Mouse (Mus musculus) kidney, embryonic 15.5 days (tissue): Measurements from ENCODE around the gene Ptgds. TPM values are rescaled to one million over a fixed set of nuclear protein-coding genes. Genes with fewer than 3 reads are reported as not detected.

Experiments used
- ATAC-seq: fragments of 200-750 bp; cut with Nextera tagmentation; replicated peaks from 2 replicates; pipeline ENCODE4 v1.8.0; 2017; ENCODE audit warnings: moderate TSS enrichment; ENCODE audit not compliant: low FRiP score
- H3K27ac ChIP-seq: fragments of 300-500 bp; sonication (generic); 2 replicates; pipeline ENCODE4 v1.5.1; 2015; ENCODE audit warnings: mild to moderate bottlenecking, inconsistent platforms
- H3K27me3 ChIP-seq: fragments of 300-500 bp; sonication (generic); 2 replicates; pipeline ENCODE4 v1.6.1; 2015; ENCODE audit warnings: inconsistent platforms
- H3K36me3 ChIP-seq: fragments of 300-500 bp; sonication (generic); 2 replicates; pipeline ENCODE4 v1.6.1; 2015; ENCODE audit warnings: inconsistent platforms
- H3K4me1 ChIP-seq: fragments of 300-500 bp; sonication (generic); 2 replicates; pipeline ENCODE4 v1.6.1; 2015; ENCODE audit warnings: inconsistent platforms
- H3K4me2 ChIP-seq: fragments of 300-500 bp; sonication (generic); 2 replicates; pipeline ENCODE4 v1.6.1; 2015; ENCODE audit warnings: moderate library complexity, mild to moderate bottlenecking, inconsistent platforms
- H3K4me3 ChIP-seq: fragments of 300-500 bp; sonication (generic); replicated peaks from 2 replicates; pipeline ENCODE4 v1.5.1; 2015; ENCODE audit warnings: mild to moderate bottlenecking, inconsistent platforms
- H3K9ac ChIP-seq: fragments of 300-500 bp; sonication (generic); 2 replicates; pipeline ENCODE4 v1.6.1; 2015; ENCODE audit warnings: mild to moderate bottlenecking, inconsistent platforms
- H3K9me3 ChIP-seq: fragments of 300-500 bp; sonication (generic); replicated peaks from 2 replicates; pipeline ENCODE4 v1.6.1; 2016; ENCODE audit warnings: inconsistent platforms
- WGBS: fragments of 180-500 bp; shearing (Covaris S2); methylation state at CpG from one replicate; pipeline ENCODE4 v1.1.7; 2015; ENCODE audit warnings: mixed read lengths; 5-methylcytosine and 5-hydroxymethylcytosine counted together
- polyA plus RNA-seq: library from polyadenylated mRNA; unstranded; fragments of >200 nt; fragmentation: Nextera tagmentation; extraction: Ambion mirVana; gene quantifications from 2 replicates; pipeline ENCODE4 v1.2.1, GENCODE M21; 2015

The Ptgds gene
- polyA plus RNA-seq, 1 experiment from 2014 or later = 1.6 TPM

DNA sequence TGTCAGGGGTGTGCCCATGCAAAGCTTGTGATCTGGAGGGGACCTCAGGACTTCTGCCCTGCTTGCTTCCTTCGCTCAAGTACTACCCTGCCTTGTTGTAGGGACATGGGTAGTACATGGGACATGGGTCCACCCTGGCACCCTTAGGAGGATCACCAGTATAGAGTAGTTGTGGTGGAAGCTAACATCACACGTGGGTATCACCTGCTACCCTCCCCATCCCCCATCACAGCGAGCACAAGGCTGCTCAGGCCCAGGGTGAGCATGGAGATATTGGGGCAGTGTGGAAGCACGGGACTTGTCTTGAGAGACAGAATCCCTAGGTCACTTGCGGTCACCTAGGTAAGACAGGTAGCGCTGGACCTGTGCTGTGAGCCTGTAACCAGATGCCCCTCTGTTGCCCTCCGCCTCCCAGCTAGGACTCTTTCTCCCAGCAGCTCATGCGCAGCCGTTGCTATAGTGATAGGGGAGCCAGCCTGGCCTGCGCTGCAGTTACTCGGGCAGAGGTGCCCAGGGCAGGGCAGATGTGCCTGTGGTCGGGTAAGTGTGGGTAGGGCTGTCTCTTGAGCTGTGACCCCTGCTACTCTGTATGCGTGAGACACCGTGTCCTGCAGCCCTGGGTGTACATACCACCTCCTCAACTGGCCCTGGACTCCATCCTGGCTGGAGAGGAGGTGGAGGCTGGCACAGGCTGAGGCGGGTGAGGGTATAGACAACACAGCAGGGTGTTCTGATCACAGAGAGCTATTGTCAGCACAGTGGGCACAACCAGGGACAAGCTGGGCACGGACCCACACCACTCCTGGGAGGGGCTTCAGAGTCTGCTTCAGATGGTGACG is 39.2 kb downstream of the Ptgds start:
- Histone ChIP-seq H3K27ac (0 out of 2 replicates have a peak overlapping the region, but pooled peaks have one; percentile 27), H3K9me3 (no peaks in the 10 kb centered on the region), H3K36me3 (peaks cover 16% of the 10 kb centered on the region; the same call in 1 of the 2 replicates), H3K4me2 (peak overlapping the region; percentile 93), H3K4me1 (peaks cover 31% of the 10 kb centered on the region), H3K27me3 (peaks cover 18% of the 10 kb centered on the region), H3K4me3 (peak overlapping the region; percentile 14; the same call in 1 of the 2 replicates), H3K9ac (peak overlapping the region; percentile 10; the same call in 1 of the 2 replicates)
- peak; percentile 60 for ATAC-seq
- 46% methylated on average over 17 of the region's 17 CpGs for WGBS

DNA sequence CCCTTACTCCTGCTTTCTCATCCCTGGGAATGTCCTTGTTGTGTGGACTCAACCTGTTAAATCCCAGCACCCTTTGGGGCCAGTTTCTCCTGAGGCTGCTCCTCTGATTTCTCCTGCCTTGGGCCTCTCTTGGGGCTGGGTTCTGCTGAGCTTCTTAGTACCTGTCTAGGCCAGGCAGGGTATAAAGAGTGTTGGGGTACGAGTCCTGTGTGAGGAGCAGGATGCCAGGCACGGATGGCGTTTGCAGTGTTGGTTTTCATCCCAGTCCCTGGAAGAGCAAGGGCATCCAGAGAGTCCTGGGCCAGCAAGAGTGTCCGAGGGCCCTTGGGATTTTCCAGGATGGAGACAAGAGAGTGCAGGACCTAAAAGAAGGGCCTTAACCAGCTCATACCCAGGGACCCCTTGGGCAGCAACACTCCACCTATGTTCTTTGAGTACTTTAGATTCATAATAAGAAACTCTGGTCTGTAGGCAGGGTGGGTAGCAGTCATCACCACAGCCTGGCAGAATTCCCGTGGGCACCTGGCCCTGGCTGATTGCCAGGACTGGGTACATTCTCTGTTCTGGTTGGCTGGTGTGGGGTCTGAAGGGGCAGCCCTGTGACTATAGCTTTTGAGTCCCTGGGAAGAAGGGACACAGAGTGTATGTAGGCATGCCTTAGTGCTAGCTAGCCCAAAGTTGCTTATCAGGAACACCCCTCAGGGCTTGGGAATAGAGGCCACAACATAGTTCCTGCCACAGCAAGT is 40.2 kb downstream of the Ptgds start:
- H3K9ac ChIP-seq = no peak overlapping the region
- ATAC-seq = no peak
- H3K4me1 ChIP-seq = peaks cover 31% of the 10 kb centered on the region
- H3K9me3 ChIP-seq = no peaks in the 10 kb centered on the region
- no peak overlapping the region for H3K27ac ChIP-seq
- WGBS = 69% methylated on average over 5 of the region's 5 CpGs
- H3K4me3 ChIP-seq = peak overlapping the region; percentile 75
- H3K4me2 ChIP-seq = peak overlapping the region; percentile 93
- peaks cover 7% of the 10 kb centered on the region; the same call in 1 of the 2 replicates for H3K36me3 ChIP-seq
- H3K27me3 ChIP-seq = peaks cover 28% of the 10 kb centered on the region

DNA sequence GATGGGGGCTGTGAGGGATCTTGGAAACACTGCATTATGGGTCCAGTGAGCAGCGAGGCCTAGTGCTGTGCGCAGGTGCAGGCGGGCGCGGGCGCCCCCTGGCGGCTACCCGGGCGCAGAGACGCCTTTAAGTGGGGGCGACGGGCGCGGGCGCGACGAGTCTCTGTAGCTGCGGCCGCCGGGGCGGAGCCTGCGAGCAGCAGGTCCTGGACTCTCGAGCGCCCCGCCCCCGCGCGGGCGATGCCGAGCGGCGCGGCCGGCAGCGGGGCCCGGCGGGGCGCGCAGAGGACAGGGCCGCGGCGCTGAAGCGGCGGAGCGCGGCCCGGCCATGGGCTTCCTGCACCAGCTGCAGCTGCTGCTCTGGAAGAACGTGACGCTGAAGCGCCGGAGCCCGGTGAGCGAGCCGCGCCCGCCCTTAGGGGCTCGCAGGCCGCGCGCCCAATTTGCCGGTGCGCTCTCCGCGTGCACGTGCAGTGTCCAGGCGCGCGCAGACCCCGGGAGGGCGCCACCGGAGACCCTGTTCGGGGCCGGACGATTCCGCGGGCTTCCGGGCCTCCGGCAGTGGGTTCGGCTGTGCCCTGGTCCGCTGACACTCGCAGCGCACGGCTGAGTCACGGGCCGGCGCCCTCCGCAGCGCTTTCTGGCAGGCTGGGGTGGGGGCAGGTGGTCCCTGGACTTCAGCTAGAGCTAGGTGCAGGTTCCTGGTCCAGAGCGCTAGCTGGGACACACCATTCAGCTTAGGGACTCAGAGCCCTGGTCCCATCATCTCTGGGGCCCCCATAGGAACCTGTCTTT is 41.2 kb downstream of the Ptgds start, which contains the start of gene Abca2:
Gene Abca2 (plus strand): TSS at position 262 of the 795 bp plus-strand sequence.
- H3K4me3 ChIP-seq = peak within 1 kb of the TSS; percentile 75
- peak; percentile 75 for ATAC-seq
- H3K9ac ChIP-seq = peak within 1 kb of the TSS; percentile 74
- peaks cover 31% of the 10 kb centered on the region for H3K4me1 ChIP-seq
- H3K27me3 ChIP-seq = peaks cover 32% of the 10 kb centered on the region
- H3K4me2 ChIP-seq = peak within 1 kb of the TSS; percentile 93
- peaks cover 6% of the 10 kb centered on the region; the same call in 1 of the 2 replicates for H3K36me3 ChIP-seq
- WGBS = under 1% methylated on average over 88 of the region's 89 CpGs
- H3K27ac ChIP-seq = peak within 1 kb of the TSS; percentile 70
- H3K9me3 ChIP-seq = no peaks in the 10 kb centered on the region

GRCm38 (mm10) chr2:25427256-25427655 is 42.6 kb downstream of the Ptgds start:
- no peak for ATAC-seq
- H3K27me3 ChIP-seq = peaks cover 33% of the 10 kb centered on the region
- WGBS = 94% methylated on average over 5 of the region's 5 CpGs

GRCm38 (mm10) chr2:25426721-25427191 is 43.1 kb downstream of the Ptgds start:
- H3K9me3 ChIP-seq = no peaks in the 10 kb centered on the region
- H3K27me3 ChIP-seq = peaks cover 33% of the 10 kb centered on the region
- H3K4me3 ChIP-seq = no peak overlapping the region
- H3K9ac ChIP-seq = no peak overlapping the region
- WGBS = 32% methylated on average over 5 of the region's 5 CpGs
- peaks cover 37% of the 10 kb centered on the region for H3K4me1 ChIP-seq
- no peak overlapping the region for H3K27ac ChIP-seq
- H3K4me2 ChIP-seq = no peak overlapping the region
- H3K36me3 ChIP-seq = no peaks in the 10 kb centered on the region
- no peak for ATAC-seq

More at GRCm38 (mm10) chr2:25427256-25427655, 42.6 kb downstream of the Ptgds start:
- peaks cover 39% of the 10 kb centered on the region for H3K4me1 ChIP-seq
- H3K4me2 ChIP-seq = no peak overlapping the region
- no peaks in the 10 kb centered on the region for H3K36me3 ChIP-seq
- no peak overlapping the region for H3K27ac ChIP-seq
- no peaks in the 10 kb centered on the region for H3K9me3 ChIP-seq
- H3K4me3 ChIP-seq = no peak overlapping the region
- no peak overlapping the region for H3K9ac ChIP-seq

- no peak overlapping the region for H3K9ac ChIP-seq
- no peak overlapping the region for H3K27ac ChIP-seq
- no peaks in the 10 kb centered on the region for H3K9me3 ChIP-seq
- peaks cover 24% of the 10 kb centered on the region for H3K4me1 ChIP-seq
- no peak for ATAC-seq
- peaks cover 33% of the 10 kb centered on the region for H3K27me3 ChIP-seq
- 60% methylated on average over 27 of the region's 27 CpGs for WGBS
- no peak overlapping the region for H3K4me3 ChIP-seq
- no peaks in the 10 kb centered on the region for H3K36me3 ChIP-seq
- H3K4me2 ChIP-seq = no peak overlapping the region
Observed at GRCm38 (mm10) chr2:25425481-25425880, 44.4 kb downstream of the Ptgds start.

- no peak for ATAC-seq
- no peak overlapping the region for H3K27ac ChIP-seq
- H3K27me3 ChIP-seq = peaks cover 25% of the 10 kb centered on the region
- H3K4me1 ChIP-seq = peaks cover 8% of the 10 kb centered on the region; the same call in 1 of the 2 replicates
- H3K4me3 ChIP-seq = no peak overlapping the region
- H3K4me2 ChIP-seq = no peak overlapping the region
- H3K36me3 ChIP-seq = no peaks in the 10 kb centered on the region
- whole genome bisulfite sequencing = 69% methylated on average over 1 of the region's 1 CpGs
- no peak overlapping the region for H3K9ac ChIP-seq
- no peaks in the 10 kb centered on the region for H3K9me3 ChIP-seq
Observed at GRCm38 (mm10) chr2:25423626-25424025, 46.2 kb downstream of the Ptgds start.

DNA sequence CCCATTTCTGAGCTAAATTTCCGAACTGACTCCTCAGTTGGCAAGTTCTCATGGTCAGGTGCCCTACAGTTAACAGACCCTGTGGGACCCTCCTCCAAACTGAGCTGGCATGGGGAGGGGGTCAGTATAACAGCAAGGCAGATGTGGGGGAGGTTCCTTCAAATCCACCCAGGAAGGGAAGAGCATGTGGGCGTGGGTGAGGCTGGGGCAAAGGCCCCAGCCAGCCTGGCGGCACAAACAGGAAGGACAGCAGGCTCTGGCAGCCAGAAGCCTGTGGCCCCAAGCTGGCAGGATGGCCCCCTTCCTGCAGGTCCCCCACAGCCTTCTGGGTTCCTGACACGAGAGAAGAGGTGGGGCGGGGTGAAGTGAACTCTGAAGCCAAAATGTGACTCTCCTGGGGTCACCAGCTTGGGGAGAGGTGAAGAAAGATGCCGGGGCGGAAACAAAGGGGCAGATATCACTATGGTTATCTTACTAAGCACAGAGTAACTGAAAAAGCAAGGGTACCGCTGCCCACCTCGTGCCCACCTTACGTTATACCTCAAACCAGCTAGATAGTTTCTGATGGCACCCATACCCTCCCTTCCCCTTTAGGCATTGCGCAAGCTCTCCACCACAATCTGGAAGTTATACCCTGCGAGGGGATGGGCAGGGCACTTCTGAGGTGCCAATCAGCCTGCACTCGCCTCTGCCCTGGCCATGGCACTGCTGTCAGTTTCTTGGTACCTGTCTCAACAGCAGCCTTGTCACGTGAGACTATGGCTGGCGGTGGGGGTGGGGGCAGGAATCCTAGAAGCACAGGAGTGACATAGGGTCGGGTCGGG is 47.0 kb downstream of the Ptgds start, which contains the start of gene Fut7:
Gene Fut7 (plus strand): TSS at position 681 of the 824 bp plus-strand sequence.
- H3K27me3 ChIP-seq = peaks cover 25% of the 10 kb centered on the region
- WGBS = 56% methylated on average over 17 of the region's 17 CpGs
- H3K4me1 ChIP-seq = peaks cover 8% of the 10 kb centered on the region; the same call in 1 of the 2 replicates
- no peak within 1 kb of the TSS for H3K4me3 ChIP-seq
- H3K4me2 ChIP-seq = no peak within 1 kb of the TSS
- no peaks in the 10 kb centered on the region for H3K36me3 ChIP-seq
- no peak within 1 kb of the TSS for H3K27ac ChIP-seq
- H3K9ac ChIP-seq = 0 out of 2 replicates have a peak within 1 kb of the TSS, but pooled peaks have one; percentile 10
- no peak; the same call in 1 of the 2 replicates for ATAC-seq
- H3K9me3 ChIP-seq = no peaks in the 10 kb centered on the region

GRCm38 (mm10) chr2:25421896-25422295 is 48.0 kb downstream of the Ptgds start:
- Histone ChIP-seq H3K36me3 (no peaks in the 10 kb centered on the region), H3K4me2 (no peak overlapping the region), H3K4me3 (no peak overlapping the region), H3K4me1 (peaks cover 12% of the 10 kb centered on the region), H3K27me3 (peaks cover 25% of the 10 kb centered on the region), H3K27ac (no peak overlapping the region), H3K9ac (no peak overlapping the region), H3K9me3 (no peaks in the 10 kb centered on the region)
- peak; percentile 40; the same call in 1 of the 2 replicates for ATAC-seq
- 24% methylated on average over 3 of the region's 3 CpGs for WGBS

DNA sequence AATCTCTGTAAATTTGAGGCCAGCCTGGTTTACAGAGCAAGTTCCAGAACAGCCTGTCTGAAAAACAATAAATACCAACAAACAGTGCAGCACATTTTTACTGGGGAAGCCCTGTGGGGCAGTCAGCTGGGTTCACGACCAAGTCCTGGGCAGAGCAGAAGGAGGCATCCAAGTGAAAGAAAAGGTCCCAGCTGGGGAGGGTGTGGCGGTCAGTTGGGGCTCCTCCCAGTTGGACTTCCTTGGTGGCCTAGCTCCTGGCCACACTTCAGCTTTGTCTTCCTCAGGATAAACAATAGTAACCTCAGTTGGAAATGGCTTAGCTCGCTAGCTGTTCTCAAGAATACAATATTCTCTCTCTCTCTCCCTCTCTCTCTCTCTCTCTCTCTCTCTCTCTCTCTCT is 52.4 kb downstream of the Ptgds start:
- H3K4me2 ChIP-seq = no peak overlapping the region
- no peak overlapping the region for H3K9ac ChIP-seq
- H3K4me1 ChIP-seq = peaks cover 4% of the 10 kb centered on the region
- ATAC-seq = no peak
- H3K36me3 ChIP-seq = no peaks in the 10 kb centered on the region
- 32% methylated on average over 3 of the region's 3 CpGs for WGBS
- no peaks in the 10 kb centered on the region for H3K9me3 ChIP-seq
- no peak overlapping the region for H3K4me3 ChIP-seq
- no peaks in the 10 kb centered on the region for H3K27me3 ChIP-seq
- H3K27ac ChIP-seq = no peak overlapping the region
